Mouse (Mus musculus) ES-Bruce4 (cell line): Measurements from ENCODE around the gene Hip1r.

Source experiments
- CTCF ChIP-seq: IDR thresholded peaks from one replicate; pipeline ENCODE4 v1.8.1; 2011; ENCODE audit warnings: low read depth, low read length
- POLR2A ChIP-seq: IDR thresholded peaks from one replicate; pipeline ENCODE4 v1.8.1; 2011; ENCODE audit warnings: low read length; ENCODE audit not compliant: insufficient read depth

DNA sequence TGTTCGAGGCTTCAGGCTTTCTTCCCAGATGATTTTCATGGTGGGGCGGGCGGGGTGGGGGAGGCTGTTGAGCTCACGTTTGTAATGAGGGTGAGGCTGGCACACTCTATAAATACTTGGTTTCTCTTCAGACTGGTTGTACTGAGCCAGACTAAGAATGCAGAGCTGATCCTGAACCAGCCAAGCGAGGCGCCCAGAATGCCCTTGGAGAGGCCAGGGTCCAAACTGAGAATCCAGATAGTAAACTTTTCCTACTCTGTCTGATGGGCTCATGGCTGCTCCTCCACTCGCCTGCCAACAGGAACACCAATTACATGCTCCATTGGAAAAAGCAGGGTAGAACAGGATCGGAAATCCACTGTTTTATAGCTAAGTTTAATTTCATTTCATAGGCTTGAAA lies 4.2 kb upstream of the Hip1r start:
- TF ChIP-seq POLR2A, result no peak
- no peak for TF ChIP-seq CTCF
